Mouse (Mus musculus): ENCODE data around the gene Eprs. TPM values are rescaled to one million over a fixed set of nuclear protein-coding genes. Genes with fewer than 3 reads are reported as not detected.

Eprs gene
- polyA plus RNA-seq, 1 experiment from 2014 or later, result 128 TPM

DNA sequence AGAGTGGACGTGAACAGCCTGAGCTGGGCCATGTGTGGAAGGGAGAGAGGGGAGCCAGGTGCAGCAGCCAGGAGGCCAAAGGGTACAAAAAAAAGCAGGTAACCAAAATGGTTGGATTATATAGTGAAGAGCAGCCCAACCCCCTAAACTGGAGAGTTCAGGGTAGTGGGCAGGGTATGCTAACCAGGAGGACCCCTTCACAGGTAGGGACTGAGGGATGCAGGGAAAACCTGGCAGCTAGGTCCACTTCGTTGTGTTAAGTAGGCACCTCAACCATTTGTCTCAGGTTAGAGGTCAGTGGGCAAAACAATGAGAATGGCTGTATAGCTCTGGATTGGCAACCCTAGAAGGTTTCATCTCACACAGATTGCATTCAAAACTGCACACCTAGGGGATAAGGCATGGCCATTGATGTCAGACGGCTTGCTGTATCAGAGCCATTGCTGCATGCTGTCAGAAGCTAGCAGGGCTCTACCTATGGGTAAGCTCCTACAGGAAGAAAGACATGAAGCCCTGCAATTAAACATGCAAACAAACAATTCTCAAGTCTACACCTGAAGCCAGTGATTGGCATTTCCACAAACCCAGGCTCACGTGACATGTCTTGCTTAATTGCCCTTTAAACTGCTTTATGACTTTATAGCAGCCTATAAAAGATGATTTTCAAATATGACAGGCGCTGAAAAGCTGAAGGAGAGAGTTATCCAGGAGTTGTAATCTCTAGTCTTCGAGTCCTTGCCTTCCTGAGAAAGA, 68.6 kb downstream of the Eprs start:
- ATAC-seq (ENCODE audit: low FRiP score), result no peak
- H3K36me3 ChIP-seq (replicated peaks), result peaks cover 33% of the 10 kb centered on the region
- no peak overlapping the region for H3K4me2 ChIP-seq
- no peak overlapping the region for H3K27ac ChIP-seq
- H3K9ac ChIP-seq, result no peak overlapping the region
- H3K27me3 ChIP-seq, result no peaks in the 10 kb centered on the region; the same call in 1 of the 2 replicates
- H3K9me3 ChIP-seq, result no peaks in the 10 kb centered on the region
- no peak overlapping the region for H3K4me3 ChIP-seq (replicated peaks)
- 83% methylated on average over 6 of the region's 6 CpGs for WGBS
- no peaks in the 10 kb centered on the region for H3K4me1 ChIP-seq

DNA sequence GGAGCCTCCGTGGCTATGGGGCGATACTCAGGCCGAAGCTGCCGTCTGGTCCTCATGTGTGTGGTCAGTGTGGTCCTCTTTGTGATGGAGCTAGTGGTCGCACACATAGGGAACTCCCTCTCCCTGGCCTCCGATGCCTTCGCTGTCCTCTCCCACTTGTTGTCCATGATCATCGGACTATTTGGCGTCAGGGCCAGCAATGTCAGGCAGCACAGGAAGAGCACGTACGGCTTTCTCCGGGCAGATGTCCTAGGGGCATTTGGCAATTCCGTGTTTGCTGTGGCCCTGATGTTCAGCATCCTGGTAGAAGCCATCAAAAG, 69.1 kb downstream of the Eprs start:
- Histone ChIP-seq H3K4me1 (no peaks in the 10 kb centered on the region), H3K4me3 (replicated peaks) (no peak overlapping the region), H3K9ac (no peak overlapping the region), H3K4me2 (no peak overlapping the region), H3K36me3 (replicated peaks) (peaks cover 28% of the 10 kb centered on the region), H3K27ac (no peak overlapping the region), H3K9me3 (no peaks in the 10 kb centered on the region), H3K27me3 (no peaks in the 10 kb centered on the region; the same call in 1 of the 2 replicates)
- no peak for ATAC-seq (ENCODE audit: low FRiP score)
- WGBS, result 90% methylated on average over 13 of the region's 13 CpGs

DNA sequence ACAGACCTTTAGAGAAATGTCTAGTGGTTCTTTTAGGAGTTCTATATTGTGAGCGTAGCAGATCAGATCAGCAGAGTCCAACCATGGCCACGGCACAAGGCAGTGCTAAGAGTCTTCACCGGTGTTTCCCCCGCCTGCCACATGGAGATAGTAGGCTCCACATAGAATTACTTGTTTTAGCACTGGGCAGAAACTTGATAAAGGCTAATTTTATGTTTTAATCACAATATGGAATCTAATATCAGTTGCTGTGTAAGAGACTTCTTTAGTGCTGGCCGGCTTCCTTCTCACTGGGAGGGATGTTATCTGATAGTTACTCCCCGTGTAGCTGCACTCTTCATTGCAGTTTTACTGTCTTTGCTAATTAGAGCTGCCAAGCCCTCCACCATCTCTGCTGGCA, 70.3 kb downstream of the Eprs start:
- H3K4me3 ChIP-seq (replicated peaks), result no peak overlapping the region
- no peak overlapping the region for H3K27ac ChIP-seq
- no peaks in the 10 kb centered on the region for H3K4me1 ChIP-seq
- no peak for ATAC-seq (ENCODE audit: low FRiP score)
- no peaks in the 10 kb centered on the region for H3K9me3 ChIP-seq
- H3K36me3 ChIP-seq (replicated peaks), result peaks cover 19% of the 10 kb centered on the region
- H3K9ac ChIP-seq, result no peak overlapping the region
- 82% methylated on average over 6 of the region's 6 CpGs for WGBS
- no peaks in the 10 kb centered on the region; the same call in 1 of the 2 replicates for H3K27me3 ChIP-seq
- no peak overlapping the region for H3K4me2 ChIP-seq

DNA sequence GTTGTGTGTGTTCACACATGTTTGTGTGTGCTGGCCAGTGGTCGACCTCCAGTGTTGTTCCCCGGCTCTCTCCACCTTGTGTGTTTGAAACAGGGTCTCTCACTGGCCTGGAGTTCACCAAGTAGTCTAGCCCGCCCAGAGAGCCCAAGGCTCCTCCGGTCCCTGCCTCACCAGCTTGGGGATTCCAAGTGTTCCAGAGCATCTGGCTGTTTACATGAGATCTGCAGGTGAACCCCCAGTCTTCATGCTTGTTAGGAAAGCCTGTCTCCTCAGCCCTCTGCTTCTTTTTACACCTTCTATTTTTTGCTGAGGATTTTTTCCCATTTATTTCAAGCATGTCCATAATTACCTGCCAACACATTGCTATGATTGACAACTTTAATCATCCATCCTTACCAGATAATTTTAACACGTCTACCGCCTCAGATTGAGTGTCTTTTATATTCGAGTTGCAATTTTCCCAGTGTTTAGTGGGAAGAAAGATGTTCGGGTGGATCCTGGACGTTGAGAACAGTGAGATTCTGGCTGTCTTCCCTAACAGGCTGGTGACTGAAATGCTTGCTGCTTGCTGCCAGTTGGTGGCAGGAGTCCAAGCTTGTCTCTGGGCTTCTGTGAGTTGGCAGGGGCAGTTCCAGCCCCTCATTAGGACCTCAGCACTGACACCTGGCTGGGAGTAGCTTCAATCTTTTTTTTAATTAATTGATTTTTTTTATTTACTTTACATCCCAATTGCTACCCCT, 76.2 kb downstream of the Eprs start:
- Histone ChIP-seq H3K27ac (peak overlapping the region; percentile 81), H3K27me3 (no peaks in the 10 kb centered on the region; the same call in 1 of the 2 replicates), H3K9me3 (no peaks in the 10 kb centered on the region), H3K9ac (no peak overlapping the region), H3K36me3 (replicated peaks) (no peaks in the 10 kb centered on the region), H3K4me3 (replicated peaks) (no peak overlapping the region), H3K4me2 (no peak overlapping the region), H3K4me1 (peaks cover 17% of the 10 kb centered on the region)
- WGBS, result 68% methylated on average over 9 of the region's 9 CpGs
- ATAC-seq (ENCODE audit: low FRiP score), result peak; percentile 76; the same call in 1 of the 2 replicates

DNA sequence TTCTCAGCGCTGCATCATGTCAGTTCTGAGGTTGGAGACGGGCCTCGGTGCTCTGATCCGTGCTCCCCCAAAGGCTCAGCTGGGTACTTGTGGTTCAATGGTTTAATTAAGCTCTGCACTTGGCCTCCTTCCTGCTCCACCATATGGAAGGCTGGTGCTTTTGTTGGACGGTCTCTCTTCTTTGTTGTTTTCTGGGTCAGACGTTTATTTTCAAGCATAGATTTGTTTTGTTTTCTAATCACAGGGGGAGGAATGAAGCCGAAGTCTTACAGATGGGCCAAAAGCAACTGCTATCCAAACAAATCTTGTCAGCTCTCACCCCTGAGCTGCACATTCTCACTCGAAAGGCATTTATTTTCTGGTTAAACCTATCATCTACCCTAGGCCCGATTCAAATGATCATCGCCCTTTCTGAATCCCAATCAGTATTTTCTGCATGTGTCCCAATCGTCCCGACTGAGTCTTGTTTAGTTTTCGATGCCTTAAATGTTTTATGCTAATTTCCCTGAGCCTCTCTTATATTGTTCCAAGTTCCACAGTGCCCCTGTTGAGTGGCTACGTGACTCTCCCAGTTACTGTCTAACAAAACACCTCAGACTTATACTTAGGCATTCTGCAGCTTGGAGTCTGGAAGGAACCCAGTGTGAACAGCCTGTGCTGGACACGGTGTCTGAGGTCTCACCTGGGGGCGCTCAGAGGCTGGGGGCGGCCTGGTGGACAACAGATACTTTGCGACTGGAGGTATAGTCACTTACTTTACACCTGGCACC, 79.0 kb downstream of the Eprs start:
- Histone ChIP-seq H3K36me3 (replicated peaks) (no peaks in the 10 kb centered on the region), H3K27me3 (no peaks in the 10 kb centered on the region), H3K9me3 (no peaks in the 10 kb centered on the region), H3K4me1 (peaks cover 17% of the 10 kb centered on the region), H3K4me2 (no peak overlapping the region), H3K9ac (no peak overlapping the region), H3K4me3 (replicated peaks) (no peak overlapping the region), H3K27ac (peak overlapping the region; percentile 83)
- ATAC-seq (ENCODE audit: low FRiP score), result peak; percentile 78
- WGBS, result 50% methylated on average over 18 of the region's 18 CpGs

DNA sequence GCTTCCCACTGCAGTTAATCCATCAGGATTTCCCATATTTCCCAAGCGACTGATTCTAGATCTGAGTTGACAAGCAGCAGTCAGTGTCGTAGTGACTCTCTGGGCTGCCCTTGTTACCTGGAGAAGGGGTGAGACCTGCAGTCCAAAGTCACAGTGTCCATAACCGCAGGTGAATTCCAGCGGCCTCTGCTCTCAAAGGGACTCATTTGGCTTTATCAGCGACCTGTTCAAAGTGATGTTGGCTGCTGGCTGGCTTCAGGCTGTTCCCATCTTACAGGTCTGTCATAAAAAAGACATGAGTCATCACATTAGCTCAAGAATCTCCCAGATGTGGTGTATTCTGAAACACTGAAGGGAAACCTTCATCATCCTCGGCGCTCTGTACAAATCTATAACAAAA, 86.1 kb downstream of the Eprs start:
- Histone ChIP-seq H3K9me3 (no peaks in the 10 kb centered on the region), H3K4me3 (replicated peaks) (no peak overlapping the region), H3K4me2 (no peak overlapping the region), H3K27ac (no peak overlapping the region), H3K4me1 (no peaks in the 10 kb centered on the region), H3K9ac (no peak overlapping the region), H3K36me3 (replicated peaks) (no peaks in the 10 kb centered on the region), H3K27me3 (peaks cover 10% of the 10 kb centered on the region)
- 88% methylated on average over 7 of the region's 7 CpGs for WGBS
- no peak for ATAC-seq (ENCODE audit: low FRiP score)

DNA sequence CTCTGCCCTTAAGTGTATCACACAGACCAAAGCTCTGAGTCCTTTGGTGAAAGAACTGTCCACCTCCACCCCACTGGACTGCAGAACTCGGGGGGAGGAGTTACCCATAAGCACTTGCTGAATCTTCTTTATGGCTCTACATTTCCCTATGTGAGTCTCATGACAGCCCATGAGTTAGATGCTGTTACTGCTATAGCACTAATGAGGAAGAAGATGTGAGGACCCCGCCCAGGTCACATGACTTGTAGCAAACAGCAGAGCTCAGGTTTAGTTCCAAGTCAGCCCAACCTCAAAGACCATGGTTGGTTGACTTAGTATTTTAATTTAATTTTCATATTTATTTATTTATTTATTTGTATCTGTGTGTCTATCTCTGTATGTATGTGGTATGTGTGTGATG, 86.9 kb downstream of the Eprs start:
- Histone ChIP-seq H3K4me2 (no peak overlapping the region), H3K36me3 (replicated peaks) (no peaks in the 10 kb centered on the region), H3K4me3 (replicated peaks) (no peak overlapping the region), H3K9ac (no peak overlapping the region), H3K27ac (no peak overlapping the region), H3K27me3 (peaks cover 18% of the 10 kb centered on the region), H3K4me1 (peaks cover 5% of the 10 kb centered on the region), H3K9me3 (no peaks in the 10 kb centered on the region)
- 73% methylated on average over 2 of the region's 2 CpGs for WGBS
- ATAC-seq (ENCODE audit: low FRiP score), result no peak

DNA sequence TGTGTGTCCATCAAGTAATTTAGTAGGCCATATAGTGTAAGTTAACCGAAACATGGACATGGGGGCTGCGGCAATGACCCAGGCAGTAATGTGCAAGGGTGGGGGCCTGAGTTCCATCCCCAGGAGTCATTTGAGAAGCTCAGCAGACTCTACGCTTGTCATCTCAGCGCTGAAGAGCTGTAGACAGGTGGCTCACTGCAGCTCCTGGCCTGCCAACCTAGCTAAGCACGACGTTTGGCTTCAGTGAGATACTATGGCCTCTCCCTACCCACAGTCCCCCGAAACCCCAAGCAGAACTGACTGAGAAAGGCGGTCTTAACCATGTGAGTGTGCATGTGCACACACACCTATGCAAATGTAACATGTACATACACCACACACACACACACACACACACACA, 88.2 kb downstream of the Eprs start:
- H3K9ac ChIP-seq, result no peak overlapping the region
- ATAC-seq (ENCODE audit: low FRiP score), result no peak
- H3K9me3 ChIP-seq, result no peaks in the 10 kb centered on the region
- no peak overlapping the region for H3K27ac ChIP-seq
- H3K4me3 ChIP-seq (replicated peaks), result no peak overlapping the region
- no peaks in the 10 kb centered on the region for H3K36me3 ChIP-seq (replicated peaks)
- 89% methylated on average over 8 of the region's 8 CpGs for WGBS
- H3K4me1 ChIP-seq, result peaks cover 17% of the 10 kb centered on the region
- no peak overlapping the region for H3K4me2 ChIP-seq
- H3K27me3 ChIP-seq, result peaks cover 31% of the 10 kb centered on the region

DNA sequence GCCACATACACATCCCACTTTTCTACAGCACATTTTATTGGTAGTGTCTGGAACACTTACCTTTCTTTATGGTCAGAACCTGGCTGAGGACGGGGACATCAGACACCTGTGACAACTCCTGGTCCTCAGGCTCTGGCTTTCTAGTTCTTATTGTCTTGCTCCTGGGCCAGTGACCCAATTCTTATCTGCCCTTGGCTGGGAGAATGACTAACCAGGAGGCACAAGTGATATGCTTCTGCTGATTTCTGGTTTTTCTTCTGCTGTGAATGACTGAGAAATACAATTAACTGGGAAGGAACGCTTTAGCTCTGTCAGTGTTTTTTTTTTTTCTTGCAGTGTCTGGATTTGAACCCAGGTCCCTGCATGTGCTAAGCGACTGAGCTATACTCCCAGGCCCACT, 88.7 kb downstream of the Eprs start:
- Histone ChIP-seq H3K4me2 (no peak overlapping the region), H3K36me3 (replicated peaks) (no peaks in the 10 kb centered on the region), H3K4me1 (peaks cover 17% of the 10 kb centered on the region), H3K27me3 (peaks cover 35% of the 10 kb centered on the region), H3K9me3 (no peaks in the 10 kb centered on the region), H3K27ac (no peak overlapping the region), H3K9ac (no peak overlapping the region), H3K4me3 (replicated peaks) (no peak overlapping the region)
- WGBS, result 89% methylated on average over 3 of the region's 3 CpGs
- no peak for ATAC-seq (ENCODE audit: low FRiP score)

DNA sequence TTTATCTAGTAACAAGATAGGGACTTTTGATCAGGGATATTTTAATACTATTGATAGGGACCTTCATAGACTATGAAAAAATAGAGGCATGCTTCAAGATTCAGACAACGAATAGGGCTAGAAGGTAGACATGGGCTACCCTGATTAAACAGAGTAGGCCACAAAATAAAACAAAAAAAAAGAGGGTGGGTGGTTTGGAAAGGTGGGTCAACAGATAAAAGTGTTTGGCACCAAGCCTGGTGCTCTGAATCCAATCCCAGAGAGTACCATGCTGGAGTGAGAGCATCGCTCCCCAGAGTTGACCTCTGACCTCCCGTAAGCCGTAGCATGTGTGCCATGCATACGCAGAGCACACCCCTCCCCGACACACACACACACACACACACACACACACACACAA, 89.6 kb downstream of the Eprs start:
- peaks cover 43% of the 10 kb centered on the region for H3K27me3 ChIP-seq
- ATAC-seq (ENCODE audit: low FRiP score), result no peak
- H3K9ac ChIP-seq, result no peak overlapping the region
- H3K4me2 ChIP-seq, result no peak overlapping the region
- no peaks in the 10 kb centered on the region for H3K9me3 ChIP-seq
- no peaks in the 10 kb centered on the region for H3K36me3 ChIP-seq (replicated peaks)
- no peak overlapping the region for H3K4me3 ChIP-seq (replicated peaks)
- WGBS, result 94% methylated on average over 6 of the region's 6 CpGs
- H3K4me1 ChIP-seq, result peaks cover 17% of the 10 kb centered on the region
- no peak overlapping the region for H3K27ac ChIP-seq

DNA sequence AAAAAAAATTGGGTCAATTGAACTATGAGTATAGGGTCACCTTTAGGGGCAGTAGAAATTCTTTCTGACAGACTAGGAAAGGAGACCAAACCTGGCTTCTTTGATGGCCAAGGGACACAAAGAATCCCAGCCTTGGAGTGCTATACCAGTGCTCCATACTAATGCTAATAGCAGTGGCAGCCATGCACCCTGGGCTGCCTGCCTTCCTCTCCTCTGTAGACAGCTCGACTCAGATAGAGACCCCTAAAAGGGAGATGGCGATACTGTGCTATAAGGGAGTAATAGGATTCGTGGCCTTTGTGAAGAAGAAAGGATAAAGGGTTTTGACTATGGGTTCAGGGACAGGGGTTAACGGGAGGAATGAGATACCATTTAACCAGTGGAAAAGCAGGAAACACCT, 91.3 kb downstream of the Eprs start:
- WGBS, result 36% methylated on average over 4 of the region's 4 CpGs
- Histone ChIP-seq H3K4me1 (peaks cover 17% of the 10 kb centered on the region), H3K36me3 (replicated peaks) (no peaks in the 10 kb centered on the region), H3K27ac (no peak overlapping the region), H3K27me3 (peaks cover 50% of the 10 kb centered on the region), H3K4me3 (replicated peaks) (peak overlapping the region; percentile 57), H3K4me2 (peak overlapping the region; percentile 98), H3K9ac (no peak overlapping the region), H3K9me3 (peaks cover 4% of the 10 kb centered on the region; the same call in 1 of the 2 replicates)
- no peak for ATAC-seq (ENCODE audit: low FRiP score)

DNA sequence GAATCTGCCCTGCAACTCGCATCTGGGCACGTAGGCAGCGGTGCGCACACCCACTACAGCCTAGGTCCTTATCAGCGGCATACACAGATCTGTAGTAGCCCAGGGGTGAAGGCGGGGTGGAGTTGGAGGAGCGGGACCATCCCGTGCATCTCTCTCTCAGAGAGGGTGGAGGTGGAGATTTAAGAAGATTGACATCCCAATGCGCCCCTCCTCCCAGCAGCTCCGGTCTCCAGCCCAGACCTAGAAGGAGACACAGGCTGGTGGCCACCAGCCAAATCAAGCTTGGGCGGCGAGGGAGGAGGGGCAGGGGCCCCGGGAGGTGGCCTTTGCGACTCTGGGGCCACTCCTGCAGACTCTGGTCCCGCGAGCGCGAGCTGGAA, 91.7 kb downstream of the Eprs start, which contains the start of gene Slc30a10:
Gene Slc30a10, plus strand, starts transcription at position 274 of the 380 bp plus-strand sequence.
- no peaks in the 10 kb centered on the region for H3K36me3 ChIP-seq (replicated peaks)
- ATAC-seq (ENCODE audit: low FRiP score), result peak; percentile 90

More for the DNA sequence above, 91.7 kb downstream of the Eprs start, which contains the start of gene Slc30a10:
- Histone ChIP-seq H3K4me3 (replicated peaks) (peak within 1 kb of the TSS; percentile 57), H3K4me1 (peaks cover 17% of the 10 kb centered on the region), H3K9ac (peak within 1 kb of the TSS; percentile 71), H3K27me3 (peaks cover 50% of the 10 kb centered on the region), H3K9me3 (peaks cover 4% of the 10 kb centered on the region; the same call in 1 of the 2 replicates), H3K27ac (peak within 1 kb of the TSS; percentile 66; the same call in 1 of the 2 replicates), H3K4me2 (peak within 1 kb of the TSS; percentile 98)
- WGBS, result 3% methylated on average over 18 of the region's 18 CpGs

Data from forebrain, embryonic 12.5 days (tissue).